Mouse (Mus musculus) hindbrain, postnatal 0 days (tissue): ENCODE results near the gene Ran. TPM values are rescaled to one million over a fixed set of nuclear protein-coding genes. Genes with fewer than 3 reads are reported as not detected.

Experiments
- ATAC-seq: fragments of 200-750 bp; cut with Nextera tagmentation; 2 replicates; pipeline ENCODE4 v1.8.0; 2017; ENCODE audit warnings: mild to moderate bottlenecking, moderate TSS enrichment, moderate library complexity
- DNase-seq: peaks from one replicate; pipeline ENCODE4 v3.0.0-alpha.2; 2015; ENCODE audit warnings: low spot score
- H3K27ac ChIP-seq: fragments of 300-500 bp; sonication (generic); 2 replicates; pipeline ENCODE4 v1.5.1; 2014; ENCODE audit warnings: mild to moderate bottlenecking
- H3K27me3 ChIP-seq: fragments of 300-500 bp; sonication (generic); 2 replicates; pipeline ENCODE4 v1.6.1; 2014; ENCODE audit warnings: low read length, mixed read lengths; ENCODE audit not compliant: insufficient read depth
- H3K36me3 ChIP-seq: fragments of 300-500 bp; sonication (generic); 2 replicates; pipeline ENCODE4 v1.6.1; 2014; ENCODE audit warnings: low read length, mixed read lengths; ENCODE audit not compliant: insufficient read depth
- H3K4me1 ChIP-seq: fragments of 300-500 bp; sonication (generic); 2 replicates; pipeline ENCODE4 v1.6.1; 2014; ENCODE audit warnings: antibody characterized with exemption, low read length, mixed read lengths; ENCODE audit not compliant: insufficient read depth
- H3K4me2 ChIP-seq: fragments of 300-500 bp; sonication (generic); 2 replicates; pipeline ENCODE4 v1.6.1; 2014; ENCODE audit warnings: low read depth, mild to moderate bottlenecking, low read length, moderate library complexity, mixed read lengths
- H3K4me3 ChIP-seq: fragments of 300-500 bp; sonication (generic); 2 replicates; pipeline ENCODE4 v1.5.1; 2014; ENCODE audit warnings: low read length
- H3K9ac ChIP-seq: fragments of 300-500 bp; sonication (generic); replicated peaks from 2 replicates; pipeline ENCODE4 v1.6.1; 2014; ENCODE audit warnings: mild to moderate bottlenecking, low read length, moderate library complexity, mixed read lengths
- H3K9me3 ChIP-seq: fragments of 300-500 bp; sonication (generic); 2 replicates; pipeline ENCODE4 v1.6.1; 2016; ENCODE audit warnings: low read length, mixed read lengths
- CTCF ChIP-seq: IDR thresholded peaks from 2 replicates; pipeline ENCODE4 v1.5.1; 2016; ENCODE audit warnings: antibody characterized with exemption, control low read depth, low read depth
- WGBS: fragments of 180-500 bp; shearing (Covaris S2); extraction: QIAGEN DNeasy Blood & Tissue Kit; methylation state at CpG from one replicate; pipeline ENCODE4 v1.1.7; 2014; 5-methylcytosine and 5-hydroxymethylcytosine counted together
- polyA plus RNA-seq: library from polyadenylated mRNA; unstranded; fragments of >200 nt; fragmentation: Nextera tagmentation; extraction: Ambion mirVana; gene quantifications from 2 replicates; pipeline ENCODE4 v1.2.1, GENCODE M21; 2015
- total RNA-seq: library from RNA; depleted of rRNA; stranded (reverse); fragments of >200 nt; gene quantifications from 2 replicates; pipeline ENCODE4 v1.2.3, GENCODE M21; 2014

Gene Ran
- total and polyA plus RNA-seq, 2 experiments from 2014 or later: 159 to 304 TPM

DNA sequence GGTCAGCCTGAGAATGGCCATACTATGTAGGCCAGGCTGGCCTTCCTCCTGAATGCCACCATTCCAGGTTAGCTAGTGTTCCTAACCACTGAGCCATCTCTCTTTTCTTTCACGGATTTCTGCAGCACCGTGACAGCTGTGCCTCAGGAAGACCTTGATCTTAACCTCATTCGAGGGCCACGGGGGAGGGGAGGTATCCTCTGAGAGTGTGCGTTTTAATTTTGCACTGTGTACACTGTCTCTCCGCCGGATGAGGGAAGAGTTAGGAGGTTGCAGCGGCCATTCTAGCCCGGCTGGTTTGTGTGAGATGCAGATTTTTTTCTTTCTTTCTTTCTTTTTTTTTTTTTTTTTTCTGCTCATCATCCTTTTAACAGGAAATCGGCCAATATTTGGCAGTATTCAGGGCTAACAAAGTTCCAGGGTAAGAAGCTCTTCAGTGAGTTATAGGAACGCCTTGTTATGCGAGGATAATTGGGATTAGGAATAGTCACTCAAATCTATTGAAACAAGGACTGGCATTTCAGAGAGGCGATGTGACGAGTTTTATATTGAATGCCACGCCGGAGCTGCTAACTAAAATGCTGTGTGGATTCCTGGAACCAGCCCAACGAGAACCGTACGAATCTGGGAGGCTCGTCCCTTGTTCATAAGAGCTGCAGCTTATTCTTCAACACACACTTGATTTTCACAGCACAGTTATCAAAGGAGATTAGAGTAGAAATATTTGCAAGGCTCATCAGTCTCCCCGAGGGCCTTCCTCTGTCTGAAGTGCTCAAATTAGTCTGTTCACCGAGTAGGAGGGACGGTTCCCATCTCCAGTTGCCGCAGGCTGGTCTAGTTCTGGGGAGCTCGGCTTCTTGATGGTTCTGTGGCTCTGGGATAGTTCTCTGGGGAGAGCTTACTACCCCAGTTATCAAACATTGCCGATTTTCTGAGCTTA is 26.0 kb downstream of the Ran start:
- Histone ChIP-seq H3K4me2 (peak overlapping the region; percentile 19; the same call in 1 of the 2 replicates), H3K27ac (peak overlapping the region; percentile 29; the same call in 1 of the 2 replicates), H3K27me3 (no peaks in the 10 kb centered on the region), H3K4me1 (no peaks in the 10 kb centered on the region), H3K9me3 (no peaks in the 10 kb centered on the region), H3K36me3 (no peaks in the 10 kb centered on the region), H3K4me3 (no peak overlapping the region), H3K9ac (no peak overlapping the region)
- ATAC-seq: peak; percentile 69; the same call in 1 of the 2 replicates
- peak; percentile 65 for DNase-seq
- TF ChIP-seq CTCF: no peak
- 26% methylated on average over 26 of the region's 26 CpGs for WGBS

DNA sequence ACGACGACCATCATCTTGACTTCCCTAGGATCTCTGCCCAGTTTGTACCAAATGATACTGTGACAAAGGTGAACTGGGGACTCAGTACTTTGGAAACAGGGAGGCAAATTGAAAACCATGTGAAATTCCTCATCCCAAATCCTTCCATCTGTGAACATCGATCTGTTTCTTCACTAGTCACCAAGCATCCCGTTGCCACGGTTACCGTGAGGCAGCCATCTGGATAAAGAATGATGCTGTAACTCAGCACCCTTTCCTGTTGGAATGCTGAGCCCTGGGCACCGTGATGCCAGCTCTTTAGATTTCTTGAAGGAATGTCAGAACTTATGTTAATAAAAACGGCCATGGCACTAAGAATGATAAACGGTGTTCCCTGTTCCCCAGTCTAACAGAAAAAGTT is 29.5 kb downstream of the Ran start:
- H3K27ac ChIP-seq: no peak overlapping the region
- DNase-seq (peak; percentile 72), ATAC-seq (no peak)
- TF ChIP-seq CTCF: no peak
- no peaks in the 10 kb centered on the region for H3K36me3 ChIP-seq
- 35% methylated on average over 9 of the region's 9 CpGs for WGBS
- no peak overlapping the region for H3K4me3 ChIP-seq
- no peaks in the 10 kb centered on the region for H3K27me3 ChIP-seq
- H3K9ac ChIP-seq: no peak overlapping the region
- no peaks in the 10 kb centered on the region for H3K4me1 ChIP-seq
- H3K4me2 ChIP-seq: no peak overlapping the region
- no peaks in the 10 kb centered on the region for H3K9me3 ChIP-seq

DNA sequence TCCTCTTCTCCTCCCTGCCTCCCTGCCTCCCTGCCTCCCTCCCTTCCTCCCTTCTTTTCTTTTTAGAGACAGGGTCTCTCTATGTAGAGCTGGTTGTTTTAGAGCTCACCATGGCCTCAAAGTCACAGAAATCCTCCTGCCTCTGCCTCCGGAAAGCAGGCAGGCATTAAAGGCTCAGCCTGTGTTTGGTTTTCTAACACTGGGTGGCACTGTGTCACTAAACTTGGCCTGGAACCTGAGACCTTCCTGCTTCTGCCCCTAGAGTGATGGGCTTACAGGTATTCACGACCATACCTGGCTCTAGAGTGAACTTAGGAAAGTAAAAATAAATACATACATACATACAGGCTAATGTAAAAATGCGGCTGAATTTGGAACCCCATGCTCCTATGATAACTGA is 32.0 kb downstream of the Ran start:
- H3K4me2 ChIP-seq: no peak overlapping the region
- H3K9ac ChIP-seq: no peak overlapping the region
- no peak overlapping the region for H3K27ac ChIP-seq
- TF ChIP-seq CTCF: peak; percentile 32
- 85% methylated on average over 3 of the region's 3 CpGs for WGBS
- no peaks in the 10 kb centered on the region for H3K27me3 ChIP-seq
- H3K9me3 ChIP-seq: no peaks in the 10 kb centered on the region
- H3K36me3 ChIP-seq: no peaks in the 10 kb centered on the region
- no peak for ATAC-seq
- no peak for DNase-seq
- H3K4me3 ChIP-seq: no peak overlapping the region
- no peaks in the 10 kb centered on the region for H3K4me1 ChIP-seq

DNA sequence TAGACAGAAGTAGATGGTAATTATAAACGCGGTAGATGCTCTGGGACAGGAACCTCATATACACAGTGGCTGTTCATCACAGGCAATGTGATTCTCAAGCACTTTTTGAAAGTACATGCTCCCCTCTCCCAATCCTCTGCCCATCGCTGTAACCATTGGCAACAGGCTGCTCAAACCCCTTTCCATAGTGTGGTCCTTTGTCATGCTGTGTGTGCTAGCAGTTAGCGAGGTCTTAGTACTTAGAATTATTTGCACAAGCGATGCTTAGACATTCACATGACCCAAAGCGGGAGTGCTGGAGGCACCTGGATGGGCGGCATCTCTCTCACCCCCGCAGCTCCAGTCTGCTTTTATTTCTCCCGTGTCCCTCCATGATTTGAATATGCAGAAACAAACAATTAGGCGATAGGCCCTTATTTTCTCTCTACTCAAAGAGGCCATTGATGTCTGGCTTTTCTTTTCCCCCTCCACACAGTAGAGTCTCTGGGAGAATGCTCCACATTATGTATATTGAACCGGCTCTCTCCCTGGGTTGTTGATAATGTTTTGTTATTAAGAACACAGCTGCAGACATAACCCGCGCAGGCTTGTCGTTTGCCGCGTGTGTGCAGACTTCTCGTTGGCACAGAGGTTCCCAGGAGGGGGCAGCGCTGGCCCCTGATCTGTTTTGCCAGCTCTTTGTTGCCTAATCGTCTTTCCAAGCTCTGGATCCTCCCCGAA is 32.9 kb downstream of the Ran start:
- Histone ChIP-seq H3K4me3 (no peak overlapping the region), H3K9me3 (no peaks in the 10 kb centered on the region), H3K9ac (0 out of 2 replicates have a peak overlapping the region, but pooled peaks have one; percentile 30), H3K4me2 (peak overlapping the region; percentile 25), H3K36me3 (no peaks in the 10 kb centered on the region), H3K4me1 (no peaks in the 10 kb centered on the region), H3K27me3 (no peaks in the 10 kb centered on the region), H3K27ac (peak overlapping the region; percentile 63)
- no peak for TF ChIP-seq CTCF
- 10% methylated on average over 20 of the region's 20 CpGs for WGBS
- DNase-seq (peak; percentile 65), ATAC-seq (peak; percentile 87)

DNA sequence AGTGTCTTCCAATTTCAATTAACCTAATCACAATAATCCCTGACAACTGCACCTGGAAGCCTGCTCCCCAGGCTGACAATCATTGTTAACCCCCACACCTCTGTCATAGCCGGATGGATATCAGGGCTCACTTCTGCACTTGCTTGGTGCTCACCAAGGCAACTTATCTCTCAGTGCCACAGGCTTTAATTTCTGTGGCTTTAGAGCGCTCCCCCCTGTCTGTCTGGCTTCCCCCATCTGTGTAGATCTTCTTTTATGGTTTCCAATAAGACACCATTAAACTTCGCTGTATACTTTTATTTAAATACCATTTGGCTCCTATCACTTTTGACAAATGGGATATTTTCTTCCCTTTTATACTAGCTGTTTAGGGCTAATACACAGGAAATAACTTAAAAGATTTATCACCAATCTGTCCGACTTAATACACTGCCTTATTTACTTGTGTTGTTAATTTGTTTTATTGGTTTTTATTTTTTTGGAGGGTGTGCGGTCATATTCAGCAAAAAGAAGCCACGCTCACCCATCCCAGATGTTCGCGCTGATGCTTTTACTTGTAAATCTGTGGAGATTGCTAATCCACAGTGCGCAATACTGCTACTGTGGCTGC is 34.9 kb downstream of the Ran start:
- Histone ChIP-seq H3K9ac (no peak overlapping the region), H3K36me3 (no peaks in the 10 kb centered on the region), H3K27ac (no peak overlapping the region), H3K27me3 (no peaks in the 10 kb centered on the region), H3K4me3 (no peak overlapping the region), H3K4me1 (no peaks in the 10 kb centered on the region), H3K4me2 (no peak overlapping the region), H3K9me3 (no peaks in the 10 kb centered on the region)
- DNase-seq (no peak), ATAC-seq (no peak)
- WGBS: 93% methylated on average over 9 of the region's 9 CpGs
- TF ChIP-seq CTCF: no peak

DNA sequence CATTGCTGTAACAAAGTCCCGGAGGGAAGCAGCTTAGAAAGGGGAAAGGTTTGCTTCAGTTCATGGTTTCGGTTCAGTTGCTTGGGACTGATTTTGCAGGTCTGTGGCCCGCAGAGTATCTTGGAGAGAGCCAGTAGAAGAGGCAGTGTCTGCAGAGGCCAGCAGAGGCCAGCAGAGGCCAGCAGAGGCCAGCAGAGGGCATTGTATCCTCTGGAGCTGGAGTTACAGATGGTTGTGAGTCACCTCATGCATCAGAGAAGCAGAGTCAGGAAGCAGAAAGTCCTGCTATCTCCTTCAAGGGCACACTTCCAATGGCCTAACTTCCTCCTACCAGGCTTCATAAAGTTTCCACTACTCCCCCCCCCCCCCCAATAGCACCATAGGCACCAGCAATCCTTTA is 39.2 kb downstream of the Ran start:
- TF ChIP-seq CTCF: peak; percentile 30
- Histone ChIP-seq H3K4me1 (0 out of 2 replicates have a peak, but pooled peaks cover 6% of the 10 kb centered on the region), H3K9ac (no peak overlapping the region), H3K27ac (no peak overlapping the region), H3K4me2 (no peak overlapping the region), H3K27me3 (no peaks in the 10 kb centered on the region; the same call in 1 of the 2 replicates), H3K9me3 (no peaks in the 10 kb centered on the region), H3K36me3 (no peaks in the 10 kb centered on the region), H3K4me3 (no peak overlapping the region)
- WGBS: 91% methylated on average over 3 of the region's 3 CpGs
- DNase-seq (no peak), ATAC-seq (no peak)
